Mouse (Mus musculus) olfactory bulb, adult 2 months (tissue): ENCODE measurements around the gene Per2.

Experiments used
- CTCF ChIP-seq: fragments of 200-500 bp; IDR thresholded peaks from 2 replicates; pipeline ENCODE4 v1.5.1; 2012; ENCODE audit warnings: low read depth, mild to moderate bottlenecking, low read length, moderate library complexity; ENCODE audit not compliant: insufficient read depth
- POLR2A ChIP-seq: fragments of 200-500 bp; IDR thresholded peaks from 2 replicates; pipeline ENCODE4 v1.6.1; 2012; ENCODE audit warnings: mild to moderate bottlenecking, low read depth, low read length, moderate library complexity; ENCODE audit not compliant: insufficient read depth

DNA sequence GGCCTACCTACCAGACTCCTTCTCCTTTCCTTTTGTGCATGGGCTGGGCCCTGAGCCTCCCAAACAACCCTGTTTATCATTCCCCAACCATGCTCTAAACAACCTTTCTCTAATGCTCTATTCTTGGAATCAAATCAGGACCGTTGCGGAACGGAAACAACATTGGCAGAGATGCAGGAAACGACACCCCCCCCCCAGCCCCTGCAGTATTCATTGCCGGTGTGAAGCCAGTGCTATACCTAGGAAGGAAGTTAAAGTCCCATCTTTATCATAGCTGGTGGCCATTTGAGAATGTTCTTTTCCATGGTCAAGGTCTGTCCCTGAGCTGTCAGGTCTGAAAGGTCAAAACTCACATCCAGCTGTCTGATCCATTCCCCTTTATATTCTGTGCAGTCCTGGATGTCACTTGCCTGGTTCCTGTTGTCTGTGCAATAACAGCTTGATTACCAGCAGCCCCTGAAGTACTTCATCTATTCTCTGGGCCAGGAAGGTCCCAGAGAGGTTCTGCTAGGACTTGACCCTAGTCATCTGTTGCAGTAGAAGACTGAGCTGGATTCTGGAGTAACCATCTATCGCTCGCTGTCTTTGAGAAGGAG lies 23.6 kb upstream of the Per2 start:
- no peak for TF ChIP-seq CTCF
- no peak for TF ChIP-seq POLR2A
